Mouse (Mus musculus) kidney, postnatal 10 days (tissue): ENCODE results near the gene Fam20b.

ENCODE experiments used
- DNase-seq: peaks from one replicate; pipeline ENCODE4 v3.0.0; 2021; ENCODE audit warnings: mixed read lengths

Fam20b gene

GRCm38 (mm10) chr1:156630965-156631364 is 87.9 kb downstream of the Fam20b start:
- DNase-seq: no peak

DNA sequence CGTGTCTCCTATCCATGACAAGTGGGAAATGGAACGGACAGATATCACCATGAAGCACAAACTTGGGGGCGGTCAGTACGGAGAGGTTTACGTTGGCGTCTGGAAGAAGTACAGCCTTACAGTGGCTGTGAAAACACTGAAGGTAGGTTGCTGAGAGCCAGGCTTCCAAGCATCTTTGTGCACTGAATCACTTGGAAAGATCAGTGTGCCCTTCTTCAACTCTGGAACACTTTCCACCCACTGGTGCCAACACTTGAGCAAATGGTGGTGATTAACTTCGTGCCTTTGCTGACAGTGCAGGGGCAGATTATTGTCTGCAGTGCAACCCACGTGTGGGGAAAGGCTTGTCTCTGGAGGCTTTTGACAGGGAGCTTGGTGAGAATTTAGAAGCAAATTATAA is 88.9 kb downstream of the Fam20b start:
- DNase-seq: no peak
